Mouse (Mus musculus): ENCODE results near the gene Cacng2. TPM values are rescaled to one million over a fixed set of nuclear protein-coding genes. Genes with fewer than 3 reads are reported as not detected.

The Cacng2 gene
- total RNA-seq (2021), result 10 to 100 TPM; 54.3 to 63.2 TPM

- DNase-seq (ENCODE audit: low spot score in 2 of 2), result peak; percentile 86 to 89
- intact Hi-C loops (cut with DNase I), result loop anchor here (1.0 to 5.0 kb wide), 7 partner anchors 53 to 185 kb away; no protein-coding TSS in a partner anchor
Observed at GRCm38 (mm10) chr15:78119704-78120103, at the start of gene Cacng2. Gene Cacng2 (minus strand): TSS chr15:78120028.

GRCm38 (mm10) chr15:78169566-78169965, 49.7 kb upstream of the Cacng2 start:
- intact Hi-C loops (cut with DNase I), result no loop called here
- peak in 1 of 2 experiments; percentile 71 for DNase-seq (ENCODE audit: low spot score in 2 of 2)

- no peak for DNase-seq (ENCODE audit: low spot score in 2 of 2)
- intact Hi-C loops (cut with DNase I), result no loop called here
Observed at GRCm38 (mm10) chr15:78165292-78165691, 45.5 kb upstream of the Cacng2 start.

- intact Hi-C loops (cut with DNase I), result no loop called here
- no peak for DNase-seq (ENCODE audit: low spot score in 2 of 2)
Observed at GRCm38 (mm10) chr15:78164466-78164865, 44.6 kb upstream of the Cacng2 start.

GRCm38 (mm10) chr15:78161946-78162345, 42.1 kb upstream of the Cacng2 start:
- no peak for DNase-seq (ENCODE audit: low spot score in 2 of 2)
- intact Hi-C loops (cut with DNase I), result no loop called here

GRCm38 (mm10) chr15:78158335-78158734, 38.5 kb upstream of the Cacng2 start:
- DNase-seq (ENCODE audit: low spot score in 2 of 2), result no peak
- intact Hi-C loops (cut with DNase I), result no loop called here

- intact Hi-C loops (cut with DNase I), result no loop called here
- no peak for DNase-seq (ENCODE audit: low spot score in 2 of 2)
Observed at GRCm38 (mm10) chr15:78157824-78158223, 38.0 kb upstream of the Cacng2 start.

- no peak for DNase-seq (ENCODE audit: low spot score in 2 of 2)
- intact Hi-C loops (cut with DNase I), result no loop called here
Observed at GRCm38 (mm10) chr15:78157330-78157729, 37.5 kb upstream of the Cacng2 start.

GRCm38 (mm10) chr15:78155421-78155820, 35.6 kb upstream of the Cacng2 start:
- no peak for DNase-seq (ENCODE audit: low spot score in 2 of 2)
- intact Hi-C loops (cut with DNase I), result no loop called here

- no peak for DNase-seq (ENCODE audit: low spot score in 2 of 2)
- intact Hi-C loops (cut with DNase I), result no loop called here
Observed at GRCm38 (mm10) chr15:78153045-78153775, 33.4 kb upstream of the Cacng2 start.

GRCm38 (mm10) chr15:78148565-78148964, 28.7 kb upstream of the Cacng2 start:
- DNase-seq (ENCODE audit: low spot score in 2 of 2), result no peak
- intact Hi-C loops (cut with DNase I), result no loop called here

- DNase-seq (ENCODE audit: low spot score in 2 of 2), result no peak
- intact Hi-C loops (cut with DNase I), result no loop called here
Observed at GRCm38 (mm10) chr15:78140226-78140625, 20.4 kb upstream of the Cacng2 start.

GRCm38 (mm10) chr15:78134606-78135005, 14.8 kb upstream of the Cacng2 start:
- intact Hi-C loops (cut with DNase I), result no loop called here
- no peak for DNase-seq (ENCODE audit: low spot score in 2 of 2)

GRCm38 (mm10) chr15:78133389-78133788, 13.6 kb upstream of the Cacng2 start:
- intact Hi-C loops (cut with DNase I), result no loop called here
- DNase-seq (ENCODE audit: low spot score in 2 of 2), result no peak

- DNase-seq (ENCODE audit: low spot score in 2 of 2), result no peak
Observed at GRCm38 (mm10) chr15:78119248-78119647, 580 bp downstream of the Cacng2 start.

GRCm38 (mm10) chr15:78118275-78118995, 1.4 kb downstream of the Cacng2 start:
- intact Hi-C loops (cut with DNase I), result loop anchor here (2.0 to 5.0 kb wide), 2 partner anchors 54 to 56 kb away; no protein-coding TSS in a partner anchor
- peak in 1 of 2 experiments; percentile 46 for DNase-seq (ENCODE audit: low spot score in 2 of 2)

More at GRCm38 (mm10) chr15:78119248-78119647, 580 bp downstream of the Cacng2 start:
- intact Hi-C loops (cut with DNase I), result loop anchor here (1.0 to 5.0 kb wide), 5 partner anchors 54 to 140 kb away; no protein-coding TSS in a partner anchor

GRCm38 (mm10) chr15:78117731-78118130, 2.1 kb downstream of the Cacng2 start:
- intact Hi-C loops (cut with DNase I), result loop anchor here (2.0 to 5.0 kb wide), 2 partner anchors 55 kb away; no protein-coding TSS in a partner anchor

GRCm38 (mm10) chr15:78116936-78117335, 2.9 kb downstream of the Cacng2 start:
- intact Hi-C loops (cut with DNase I), result loop anchor here (5.0 kb wide), 1 partner anchor 55 kb away; no protein-coding TSS in a partner anchor
- DNase-seq (ENCODE audit: low spot score in 2 of 2), result peak in 1 of 2 experiments; percentile 33

More at GRCm38 (mm10) chr15:78117731-78118130, 2.1 kb downstream of the Cacng2 start:
- DNase-seq (ENCODE audit: low spot score in 2 of 2), result peak in 1 of 2 experiments; percentile 38

- intact Hi-C loops (cut with DNase I), result loop anchor here (5.0 kb wide), 1 partner anchor 54 kb away; no protein-coding TSS in a partner anchor
Observed at GRCm38 (mm10) chr15:78116244-78116643, 3.6 kb downstream of the Cacng2 start.

GRCm38 (mm10) chr15:78099516-78099915, 20.3 kb downstream of the Cacng2 start:
- intact Hi-C loops (cut with DNase I), result no loop called here
- DNase-seq (ENCODE audit: low spot score in 2 of 2), result no peak

More at GRCm38 (mm10) chr15:78116244-78116643, 3.6 kb downstream of the Cacng2 start:
- no peak for DNase-seq (ENCODE audit: low spot score in 2 of 2)

Measured in left cerebral cortex, postnatal 25 days (tissue).